Mouse (Mus musculus) CH12.LX (cell line): ENCODE measurements around the gene Gm20517.
A peak's percentile ranks its signal among the peaks of the same experiment; 100 is the strongest.

Experiments
- CHD1 ChIP-seq: IDR thresholded peaks from 2 replicates; pipeline ENCODE4 v1.6.1; 2012; ENCODE audit warnings: low read depth, low read length, improper control_type of control experiment, inconsistent platforms
- CTCF ChIP-seq, 2 experiments: IDR thresholded peaks in 1 of 2; conservative IDR thresholded peaks in 1 of 2; 2 replicates each; pipeline ENCODE4 v1.5.1; 2011 to 2012; ENCODE audit warnings: low read depth in 2 of 2, low read length in 2 of 2, improper control_type of control experiment in 1 of 2, inconsistent platforms in 1 of 2, mild to moderate bottlenecking in 1 of 2, moderate library complexity in 1 of 2
- ETS1 ChIP-seq: conservative IDR thresholded peaks from 2 replicates; pipeline ENCODE4 v1.6.1; 2012; ENCODE audit warnings: low read depth, mild to moderate bottlenecking, inconsistent platforms, low read length, improper control_type of control experiment, moderate library complexity
- HCFC1 ChIP-seq: IDR thresholded peaks from 2 replicates; pipeline ENCODE4 v1.6.1; 2012; ENCODE audit warnings: low read depth, mild to moderate bottlenecking, inconsistent platforms, low read length, improper control_type of control experiment
- POLR2A ChIP-seq: IDR thresholded peaks from 2 replicates; pipeline ENCODE4 v1.6.1; 2011; ENCODE audit warnings: low read depth, mild to moderate bottlenecking, improper control_type of control experiment, low read length
- TCF12 ChIP-seq: IDR thresholded peaks from 2 replicates; pipeline ENCODE4 v1.6.1; 2014; ENCODE audit warnings: low read depth, mild to moderate bottlenecking, inconsistent platforms, low read length, improper control_type of control experiment
- UBTF ChIP-seq: IDR thresholded peaks from 2 replicates; pipeline ENCODE4 v1.6.1; 2012; ENCODE audit warnings: low read depth, mild to moderate bottlenecking, inconsistent platforms, low read length, improper control_type of control experiment, moderate library complexity
- USF1 ChIP-seq: IDR thresholded peaks from 2 replicates; pipeline ENCODE4 v1.6.1; 2014; ENCODE audit warnings: low read depth, mild to moderate bottlenecking, inconsistent platforms, low read length, improper control_type of control experiment
- ZC3H11A ChIP-seq: IDR thresholded peaks from 2 replicates; pipeline ENCODE4 v1.6.1; 2012; ENCODE audit warnings: low read depth, mild to moderate bottlenecking, inconsistent platforms, low read length, improper control_type of control experiment

- TF ChIP-seq UBTF = no peak
- peak; percentile 89 for TF ChIP-seq POLR2A
- peak; percentile 97 for TF ChIP-seq HCFC1
- TF ChIP-seq USF1 = no peak; the same call in 1 of the 2 replicates
- TF ChIP-seq ETS1 = peak; percentile 19; the same call in 1 of the 2 replicates
- TF ChIP-seq TCF12 = peak; percentile 84
- TF ChIP-seq CHD1 = no peak
- TF ChIP-seq CTCF (conservative IDR thresholded peaks at IDR 0.05 in 1 of 2, IDR thresholded peaks at IDR 0.05 in 1 of 2; ENCODE audit: low read depth in 2 of 2, low read length in 2 of 2) = no peak
- no peak for TF ChIP-seq ZC3H11A
Measured at GRCm38 (mm10) chr17:47687409-47688343, 76.3 kb downstream of the Gm20517 start.
